Mouse (Mus musculus) MEL-GATA-1-ER (cell line): ENCODE results near the gene Gm13306.
"Not testable (repeated sequence)": the region's sequence is repeated elsewhere in the genome, so short reads cannot be mapped to it uniquely, and the experiment has no call there.

Experiments used
- DNase-seq: peaks from one replicate; pipeline ENCODE4 v3.0.0-alpha.2; 2012; ENCODE audit warnings: low read depth; ENCODE audit errors: extremely low read depth

Gm13306 gene

DNA sequence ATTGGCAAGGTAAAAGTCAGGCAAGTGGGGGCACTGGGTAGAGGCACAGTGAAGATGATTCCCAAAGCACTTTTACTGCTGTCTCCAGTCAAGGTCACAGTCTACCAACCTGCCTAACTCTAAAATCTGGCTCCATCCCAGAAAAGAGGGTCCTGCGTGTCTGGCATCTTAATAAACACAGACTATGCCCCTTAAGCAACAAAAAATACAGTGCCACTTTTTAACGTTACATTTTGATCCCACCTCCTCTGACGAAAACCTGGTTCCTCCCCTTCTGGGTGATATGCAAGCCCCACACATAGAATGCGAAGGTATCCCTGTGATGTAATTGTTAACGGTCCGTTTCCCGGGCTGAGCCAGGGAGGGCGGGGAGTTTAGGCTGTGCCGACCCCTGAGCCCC, at the start of gene Gm13306:
Gm13306 (plus strand) TSS at position 301 of the 400 bp plus-strand sequence.
- DNase-seq: not testable (repeated sequence)

DNA sequence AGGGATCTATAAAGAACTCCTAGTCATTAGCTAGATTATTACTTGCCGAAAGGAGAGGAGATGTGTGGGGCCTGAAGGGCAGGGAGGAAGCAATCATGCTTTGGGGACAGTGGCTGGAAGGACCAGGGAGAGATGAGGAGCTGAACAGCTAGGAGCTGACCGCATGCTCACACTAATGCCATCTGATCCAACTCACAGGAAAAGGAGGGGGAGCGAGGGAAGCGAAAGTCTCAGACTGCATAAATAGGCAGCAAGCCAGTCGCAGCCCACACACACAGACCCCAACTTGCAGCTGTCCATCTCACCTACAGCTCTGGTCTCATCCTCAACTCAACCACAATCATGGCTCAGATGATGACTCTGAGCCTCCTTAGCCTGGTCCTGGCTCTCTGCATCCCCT, 38.7 kb upstream of the Gm13306 start, which contains the start of gene Gm13304:
Gm13304 (plus strand) TSS at position 301 of the 400 bp plus-strand sequence.
- not testable (repeated sequence) for DNase-seq

- DNase-seq: not testable (repeated sequence)
Observed at GRCm38 (mm10) chr4:42168503-42168902, 15.3 kb downstream of the Gm13306 start, which contains the start of gene Gm13305. Gm13305 (minus strand) TSS chr4:42168603.

- not testable (repeated sequence) for DNase-seq
Observed at GRCm38 (mm10) chr4:42178243-42178642, 25.0 kb downstream of the Gm13306 start.

DNA sequence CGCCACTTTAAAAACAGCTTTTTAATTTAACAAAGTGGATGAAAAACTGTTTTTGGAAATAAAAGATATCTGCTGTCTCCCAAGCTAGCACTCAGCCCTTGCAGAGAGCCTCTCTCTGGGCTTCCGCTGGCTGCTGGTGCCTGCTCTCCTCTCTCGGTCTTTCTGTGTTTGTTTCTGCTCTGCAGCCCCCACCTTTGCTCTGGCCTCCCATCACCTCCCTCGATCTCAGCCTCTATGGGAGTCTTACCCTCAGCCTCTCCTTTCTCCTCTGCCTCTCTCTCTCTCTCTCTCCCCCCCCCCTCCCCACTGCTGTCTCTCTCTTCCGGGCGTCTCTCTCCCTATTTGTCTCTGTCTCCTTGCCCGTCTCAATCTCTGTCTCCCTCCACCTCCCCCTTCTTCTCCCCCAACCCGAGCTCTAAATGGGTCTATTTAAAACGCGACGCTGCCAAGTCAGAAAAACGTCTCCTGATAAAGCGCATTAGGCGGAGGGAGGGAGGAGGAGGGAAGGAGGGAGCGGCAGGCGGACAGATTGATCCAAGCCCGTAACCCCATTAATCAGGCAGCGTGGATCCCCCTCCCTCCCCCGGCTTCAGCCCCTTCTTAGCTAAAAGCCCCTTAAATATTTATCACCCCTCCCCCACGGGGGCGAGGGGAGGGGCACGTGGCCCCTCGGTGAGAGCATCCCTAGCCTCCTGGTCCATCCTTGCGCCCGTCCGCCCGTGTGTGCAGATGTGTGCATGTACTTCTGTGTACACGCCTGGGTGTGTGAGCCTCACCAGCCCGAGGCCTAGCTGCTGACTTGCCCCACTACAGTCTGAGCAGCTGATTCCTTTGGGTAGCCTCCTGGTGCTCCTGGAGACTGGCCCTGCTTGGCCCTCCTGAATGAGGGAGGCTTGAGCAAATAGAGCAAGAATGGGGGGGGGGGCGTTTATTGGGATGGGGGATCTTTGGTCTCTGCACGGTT, 30.3 kb downstream of the Gm13306 start:
- not testable (repeated sequence) for DNase-seq

GRCm38 (mm10) chr4:42184324-42184979, 31.2 kb downstream of the Gm13306 start:
- not testable (repeated sequence) for DNase-seq

DNA sequence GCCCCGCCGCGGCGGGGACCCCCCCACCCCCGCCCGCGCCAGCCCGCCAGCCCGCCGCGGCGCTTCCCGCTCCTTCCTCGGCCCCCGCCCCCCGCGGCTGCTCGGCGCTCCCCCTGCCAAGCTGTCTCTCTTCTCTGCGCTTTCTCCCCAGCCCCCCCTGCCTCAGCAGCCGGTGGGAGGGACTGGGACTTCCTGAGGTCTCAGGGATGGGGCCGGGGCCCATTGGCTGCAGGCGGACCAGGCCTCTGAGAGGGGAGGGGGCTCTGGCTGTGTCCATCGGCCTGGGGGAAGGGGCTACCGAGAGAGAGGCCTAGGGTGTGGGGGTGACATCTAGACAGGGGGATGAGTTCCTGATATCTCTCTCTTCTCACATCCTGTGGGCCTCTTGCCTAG, 31.7 kb downstream of the Gm13306 start:
- DNase-seq: not testable (repeated sequence)
